Mouse (Mus musculus) C2C12 (cell line): ENCODE measurements at regions not wholly inside any gene's neighbourhood (a gene's known extent, or its start where the extent isn't known, plus 50 kb on each side); places are given as distances from the start of the nearest gene placed in this dataset.

ENCODE experiments used
- H3K27me3 ChIP-seq: one replicate; pipeline ENCODE4 v1.6.1; 2011; ENCODE audit not compliant: control insufficient read depth, insufficient read depth, insufficient read length
- H3K36me3 ChIP-seq: one replicate; pipeline ENCODE4 v1.6.1; 2011; ENCODE audit not compliant: control insufficient read depth, insufficient read depth
- H3K4me3 ChIP-seq: one replicate; pipeline ENCODE4 v1.5.1; 2011; ENCODE audit warnings: mild to moderate bottlenecking, control low read depth; ENCODE audit not compliant: poor library complexity, insufficient read depth, severe bottlenecking
- H3K79me2 ChIP-seq: one replicate; pipeline ENCODE4 v1.6.1; 2011; ENCODE audit not compliant: control insufficient read depth, insufficient read depth
- H3K79me3 ChIP-seq: one replicate; pipeline ENCODE4 v1.6.1; 2011; ENCODE audit warnings: low read depth, control low read depth
- H3ac ChIP-seq: one replicate; pipeline ENCODE3; 2011; ENCODE audit warnings: low read depth; ENCODE audit not compliant: control insufficient read depth, insufficient read length
- CEBPB ChIP-seq: IDR thresholded peaks from one replicate; pipeline ENCODE4 v1.6.1; 2011; ENCODE audit warnings: low read depth, mild to moderate bottlenecking, control low read depth, moderate library complexity
- CTCF ChIP-seq: IDR thresholded peaks from one replicate; pipeline ENCODE4 v1.5.1; 2011; ENCODE audit not compliant: control insufficient read depth, insufficient read depth, insufficient read length
- FOSL1 ChIP-seq: IDR thresholded peaks from one replicate; pipeline ENCODE4 v1.8.0; 2011; ENCODE audit warnings: mild to moderate bottlenecking, low read length; ENCODE audit not compliant: poor library complexity, insufficient read depth, severe bottlenecking
- MAX ChIP-seq: IDR thresholded peaks from one replicate; pipeline ENCODE4 v1.6.1; 2011; ENCODE audit warnings: mild to moderate bottlenecking, control low read depth
- MYOD1 ChIP-seq: IDR thresholded peaks from one replicate; pipeline ENCODE4 v1.6.1; 2011; ENCODE audit warnings: low read depth; ENCODE audit not compliant: control insufficient read depth, insufficient read length
- MYOG ChIP-seq: IDR thresholded peaks from one replicate; pipeline ENCODE4 v1.6.1; 2011; ENCODE audit not compliant: control insufficient read depth, insufficient read length; ENCODE audit errors: extremely low read depth
- USF1 ChIP-seq: IDR thresholded peaks from one replicate; pipeline ENCODE4 v1.6.1; 2011; ENCODE audit warnings: low read depth, mild to moderate bottlenecking, control low read depth, moderate library complexity

GRCm38 (mm10) chr15:61189981-61190380 lies 267.2 kb upstream of the A1bg start:
- Histone ChIP-seq H3ac (no peak overlapping the region), H3K27me3 (no peaks in the 10 kb centered on the region), H3K4me3 (no peak overlapping the region), H3K36me3 (no peaks in the 10 kb centered on the region), H3K79me2 (no peaks in the 10 kb centered on the region), H3K79me3 (no peaks in the 10 kb centered on the region)
- TF ChIP-seq MYOG (no peak), CTCF (no peak), CEBPB (no peak), USF1 (no peak), MYOD1 (no peak), FOSL1 (no peak), MAX (no peak)

GRCm38 (mm10) chr15:61189481-61189880 lies 266.7 kb upstream of the A1bg start:
- no peaks in the 10 kb centered on the region for H3K27me3 ChIP-seq
- H3ac ChIP-seq: no peak overlapping the region
- H3K36me3 ChIP-seq: no peaks in the 10 kb centered on the region
- no peaks in the 10 kb centered on the region for H3K79me2 ChIP-seq
- no peak overlapping the region for H3K4me3 ChIP-seq
- TF ChIP-seq CTCF (no peak), MYOD1 (no peak), MYOG (no peak), MAX (no peak), FOSL1 (no peak), CEBPB (no peak)
- H3K79me3 ChIP-seq: no peaks in the 10 kb centered on the region

GRCm38 (mm10) chr15:61184597-61184963 lies 261.8 kb upstream of the A1bg start:
- Histone ChIP-seq H3K27me3 (no peaks in the 10 kb centered on the region), H3K4me3 (no peak overlapping the region), H3ac (no peak overlapping the region), H3K79me3 (no peaks in the 10 kb centered on the region), H3K79me2 (no peaks in the 10 kb centered on the region), H3K36me3 (no peaks in the 10 kb centered on the region)
- TF ChIP-seq CTCF (no peak), MAX (no peak), CEBPB (no peak), MYOG (no peak), FOSL1 (no peak), MYOD1 (no peak), USF1 (no peak)

- Histone ChIP-seq H3K27me3 (no peaks in the 10 kb centered on the region), H3K36me3 (no peaks in the 10 kb centered on the region), H3ac (no peak overlapping the region), H3K79me3 (no peaks in the 10 kb centered on the region), H3K79me2 (no peaks in the 10 kb centered on the region), H3K4me3 (no peak overlapping the region)
- TF ChIP-seq CEBPB (no peak), MYOD1 (no peak), CTCF (no peak), USF1 (no peak), FOSL1 (no peak), MAX (no peak), MYOG (no peak)
Observed at GRCm38 (mm10) chr15:61183751-61184596, 261.2 kb upstream of the A1bg start.

- no peak for TF ChIP-seq CEBPB
- no peak for TF ChIP-seq MYOD1
- TF ChIP-seq CTCF: no peak
- no peak for TF ChIP-seq USF1
- TF ChIP-seq FOSL1: no peak
- Histone ChIP-seq H3K79me3 (no peaks in the 10 kb centered on the region), H3K79me2 (no peaks in the 10 kb centered on the region), H3K27me3 (no peaks in the 10 kb centered on the region), H3K36me3 (no peaks in the 10 kb centered on the region), H3K4me3 (no peak overlapping the region), H3ac (no peak overlapping the region)
Observed at GRCm38 (mm10) chr15:61183291-61183690, 260.5 kb upstream of the A1bg start.

- Histone ChIP-seq H3K4me3 (no peak overlapping the region), H3K36me3 (no peaks in the 10 kb centered on the region), H3ac (no peak overlapping the region), H3K79me3 (no peaks in the 10 kb centered on the region), H3K79me2 (no peaks in the 10 kb centered on the region), H3K27me3 (no peaks in the 10 kb centered on the region)
- TF ChIP-seq MYOG (no peak), USF1 (no peak), MYOD1 (no peak), CTCF (no peak), CEBPB (no peak), FOSL1 (no peak), MAX (no peak)
Observed at GRCm38 (mm10) chr15:61168842-61169416, 246.1 kb upstream of the A1bg start.
